Mouse (Mus musculus) C2C12 (cell line): Measurements from ENCODE around the gene Erich3.

Experiments
- CEBPB ChIP-seq: IDR thresholded peaks from one replicate; pipeline ENCODE4 v1.6.1; 2011; ENCODE audit warnings: low read depth, mild to moderate bottlenecking, control low read depth, moderate library complexity
- CTCF ChIP-seq: IDR thresholded peaks from one replicate; pipeline ENCODE4 v1.5.1; 2011; ENCODE audit not compliant: control insufficient read depth, insufficient read depth, insufficient read length
- MAX ChIP-seq: IDR thresholded peaks from one replicate; pipeline ENCODE4 v1.6.1; 2011; ENCODE audit warnings: mild to moderate bottlenecking, control low read depth
- MYOD1 ChIP-seq: IDR thresholded peaks from one replicate; pipeline ENCODE4 v1.6.1; 2011; ENCODE audit warnings: low read depth; ENCODE audit not compliant: control insufficient read depth, insufficient read length
- USF1 ChIP-seq: IDR thresholded peaks from one replicate; pipeline ENCODE4 v1.6.1; 2011; ENCODE audit warnings: low read depth, mild to moderate bottlenecking, control low read depth, moderate library complexity

- TF ChIP-seq CTCF (no peak), MYOD1 (no peak), MAX (no peak), CEBPB (peak; percentile 90), USF1 (no peak)
Measured at GRCm38 (mm10) chr3:154755225-154755624, 91.6 kb downstream of the Erich3 start.
